8 mouse cellular contexts compared by ENCODE assay signal in the genomic region with DNA sequence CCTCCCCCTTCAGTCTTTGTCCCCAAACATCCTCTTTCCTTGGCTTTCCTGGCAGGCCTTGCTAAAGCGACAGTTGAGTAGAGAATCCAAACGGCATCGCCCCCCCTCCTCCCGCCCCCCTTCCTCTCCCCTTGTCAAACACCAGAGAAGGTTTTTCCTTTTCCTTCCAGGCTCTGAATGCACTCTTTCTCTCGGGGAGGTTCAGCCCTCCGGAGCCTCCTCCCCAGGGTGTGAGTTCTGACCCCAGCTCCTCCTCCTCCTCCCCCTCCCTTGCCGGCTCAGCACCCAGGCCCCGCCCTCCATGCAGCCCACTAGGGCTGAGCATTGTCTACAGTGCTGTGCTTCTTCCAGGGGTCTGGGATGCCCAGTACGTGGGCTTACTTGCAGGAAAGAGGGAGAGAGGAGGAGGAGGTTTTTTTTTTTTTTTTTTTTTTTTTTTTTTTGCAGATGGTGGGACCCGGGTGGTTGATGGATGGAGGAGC. TPM values are rescaled to one million over a fixed set of nuclear protein-coding genes. Genes with fewer than 3 reads are reported as not detected.
DNase-seq lines count a peak whose midpoint lies in the region; ATAC-seq and TF ChIP-seq lines count a peak whose summit lies in the region.

No protein-coding gene starts in this region.

- TF ChIP-seq EP300 in CH12.LX (IDR thresholded peaks at IDR 0.05; ENCODE audit: low read length), result no peak

- H3K27me3 ChIP-seq in CH12.LX (replicated peaks), result peaks cover 87% of the 10 kb centered on the region
- H3K27me3 ChIP-seq in intestine, embryonic 14.5 days (replicated peaks; ENCODE audit: control insufficient read depth, insufficient read depth, low read length), result no peaks in the 10 kb centered on the region
- H3K27me3 ChIP-seq in liver, embryonic 13.5 days, result peaks cover 55% of the 10 kb centered on the region

- no peak for DNase-seq in CH12.LX (ENCODE audit: extremely low read depth)
- DNase-seq in embryo, embryonic 11 days, result peak; percentile 73
- DNase-seq in intestine, embryonic 14.5 days (ENCODE audit: low spot score), result peak; percentile 66
- DNase-seq in liver, embryonic 13.5 days, result no peak
- no peak for DNase-seq in gastrocnemius, postnatal 25 days
- no peak for DNase-seq in right cerebral cortex, adult 18-20 months
- no peak for DNase-seq in MN1 (ENCODE audit: low spot score)
- DNase-seq in left cerebral cortex, postnatal 36 days (ENCODE audit: low spot score in 2 of 2), result no peak

- H3K9ac ChIP-seq in CH12.LX (ENCODE audit: insufficient read depth, low read depth), result no peak overlapping the region
- peak overlapping the region; percentile 0; the same call in 1 of the 2 replicates for H3K9ac ChIP-seq in intestine, embryonic 14.5 days (ENCODE audit: low read length)
- no peak overlapping the region for H3K9ac ChIP-seq in liver, embryonic 13.5 days

- no peaks in the 10 kb centered on the region for H3K36me3 ChIP-seq in CH12.LX (replicated peaks in 1 of 2; ENCODE audit: control insufficient read depth in 1 of 2, insufficient read depth in 1 of 2, low read length in 1 of 2)
- no peaks in the 10 kb centered on the region for H3K36me3 ChIP-seq in intestine, embryonic 14.5 days (ENCODE audit: control insufficient read depth, insufficient read depth, low read length)
- H3K36me3 ChIP-seq in liver, embryonic 13.5 days, result no peaks in the 10 kb centered on the region

- no peaks in the 10 kb centered on the region; a peak in 1 of 4 replicates for H3K4me1 ChIP-seq in CH12.LX (ENCODE audit: control insufficient read depth in 1 of 2, insufficient read depth in 2 of 2)
- peaks cover 29% of the 10 kb centered on the region for H3K4me1 ChIP-seq in intestine, embryonic 14.5 days (replicated peaks; ENCODE audit: control insufficient read depth, insufficient read depth, low read length)
- H3K4me1 ChIP-seq in liver, embryonic 13.5 days (replicated peaks), result peaks cover 12% of the 10 kb centered on the region

- no peaks in the 10 kb centered on the region for H3K79me2 ChIP-seq in CH12.LX (replicated peaks; ENCODE audit: control insufficient read depth, extremely low read depth, insufficient read depth, poor library complexity, severe bottlenecking)

- H3K27ac ChIP-seq in CH12.LX (ENCODE audit: insufficient read depth, low read depth), result no peak overlapping the region
- peak overlapping the region; percentile 39; the same call in 1 of the 2 replicates for H3K27ac ChIP-seq in intestine, embryonic 14.5 days (ENCODE audit: low read depth)
- no peak overlapping the region for H3K27ac ChIP-seq in liver, embryonic 13.5 days

- TF ChIP-seq CTCF in CH12.LX (conservative IDR thresholded peaks at IDR 0.05 in 1 of 2, IDR thresholded peaks at IDR 0.05 in 1 of 2; ENCODE audit: low read depth in 2 of 2, low read length in 2 of 2), result no peak

- TF ChIP-seq POLR2A in CH12.LX (IDR thresholded peaks at IDR 0.05; ENCODE audit: low read depth, low read length), result no peak

- TF ChIP-seq RAD21 in CH12.LX (IDR thresholded peaks at IDR 0.05; ENCODE audit: low read depth, low read length), result no peak

- dilution Hi-C loops in CH12.LX (cut with MboI; ENCODE audit: extremely low pct_ligation_motif_present, extremely low pct_unique_long_range_greater_than_20kb, low sequenced_read_pairs), result no loop called here

- H3K4me2 ChIP-seq in CH12.LX (ENCODE audit: insufficient read depth, low read depth, poor library complexity, severe bottlenecking), result no peak overlapping the region
- H3K4me2 ChIP-seq in intestine, embryonic 14.5 days (ENCODE audit: low read length), result peak overlapping the region; percentile 42
- H3K4me2 ChIP-seq in liver, embryonic 13.5 days, result no peak overlapping the region

- in situ Hi-C loops in CH12.LX (cut with MboI; ENCODE audit: low pct_ligation_motif_present, low pct_unique_long_range_greater_than_20kb, low sequenced_read_pairs), result no loop called here

- peak; percentile 61; the same call in 1 of the 2 replicates for ATAC-seq in intestine, embryonic 14.5 days (replicated peaks; ENCODE audit: low FRiP score, low TSS enrichment, low read depth)
- peak; percentile 34 for ATAC-seq in liver, embryonic 13.5 days (ENCODE audit: low read depth)

- intact Hi-C loops in left cerebral cortex, postnatal 36 days (cut with DNase I), result no loop called here

- H3K4me3 ChIP-seq in CH12.LX (replicated peaks in 1 of 3; ENCODE audit: low read depth in 2 of 3, low read length in 2 of 3, poor library complexity in 1 of 3), result no peak overlapping the region
- H3K4me3 ChIP-seq in intestine, embryonic 14.5 days (ENCODE audit: low read depth, low read length), result 0 out of 2 replicates have a peak overlapping the region, but pooled peaks have one; percentile 15
- H3K4me3 ChIP-seq in liver, embryonic 13.5 days (replicated peaks), result no peak overlapping the region

- no peaks in the 10 kb centered on the region for H3K9me3 ChIP-seq in CH12.LX (replicated peaks; ENCODE audit: low read length)
- H3K9me3 ChIP-seq in intestine, embryonic 14.5 days (ENCODE audit: control insufficient read depth, low read length), result no peaks in the 10 kb centered on the region
- H3K9me3 ChIP-seq in liver, embryonic 13.5 days (replicated peaks), result no peaks in the 10 kb centered on the region

- 5% methylated on average over 10 of the region's 10 CpGs for whole genome bisulfite sequencing in intestine, embryonic 14.5 days
- WGBS in liver, embryonic 13.5 days (ENCODE audit: insufficient replicate concordance), result 10% methylated on average over 10 of the region's 10 CpGs

TF ChIP-seq in CH12.LX, 34 proteins besides CTCF, POLR2A, EP300 and RAD21:
- no peak for TF ChIP-seq MAX (IDR thresholded peaks at IDR 0.05; ENCODE audit: low read length)
- no peak for TF ChIP-seq JUND (conservative IDR thresholded peaks at IDR 0.05; ENCODE audit: low read depth, low read length)
- peak; percentile 27; the same call in 1 of the 2 replicates for TF ChIP-seq ZNF384 (IDR thresholded peaks at IDR 0.05; ENCODE audit: low read depth, low read length)

RNA-seq across cellular contexts. Expression of a gene that starts 2.9 kb away (rescaled TPM):
- 0.08 and 0.17 TPM in 2 replicates for total RNA-seq in CH12.LX (2012; rRNA removed)
- not detected in 2 replicates for total RNA-seq in CH12.LX (2014; rRNA removed)
- 0.06 TPM in 1 of 2 replicates, not detected in the other for polyA plus RNA-seq in CH12.LX (2012; ENCODE audit: insufficient read length, low read depth)
- 33.5 and 35.3 TPM in 2 replicates for polyA plus RNA-seq in intestine, embryonic 14.5 days (2014; fragmentation: Nextera tagmentation; extraction: Ambion mirVana)
- 2.2 and 2.6 TPM in 2 replicates for polyA plus RNA-seq in liver, embryonic 13.5 days (2015; fragmentation: Nextera tagmentation; extraction: Ambion mirVana)
- total RNA-seq in gastrocnemius, postnatal 25 days (2021), result 1 to 10 TPM; 2.0 to 2.3 TPM
- 1 to 10 TPM; 1.7 to 2.4 TPM for total RNA-seq in left cerebral cortex, postnatal 36 days (2021)

RNA-seq across cellular contexts. Expression of a gene that starts 9.1 kb away (rescaled TPM):
- total RNA-seq in CH12.LX (2012; rRNA removed), result 6.9 and 7.1 TPM in 2 replicates
- total RNA-seq in CH12.LX (2014; rRNA removed), result 2.4 and 3.3 TPM in 2 replicates
- 6.5 and 7.1 TPM in 2 replicates for polyA plus RNA-seq in CH12.LX (2012; ENCODE audit: insufficient read length, low read depth)
- 13.4 and 14.1 TPM in 2 replicates for polyA plus RNA-seq in intestine, embryonic 14.5 days (2014; fragmentation: Nextera tagmentation; extraction: Ambion mirVana)
- 3.1 and 3.8 TPM in 2 replicates for polyA plus RNA-seq in liver, embryonic 13.5 days (2015; fragmentation: Nextera tagmentation; extraction: Ambion mirVana)
- 1 to 10 TPM; 1.9 to 2.1 TPM for total RNA-seq in gastrocnemius, postnatal 25 days (2021)
- total RNA-seq in left cerebral cortex, postnatal 36 days (2021), result 10 to 100 TPM in 1 of 2 experiments, 1 to 10 TPM in 1; 9.9 to 10.9 TPM

RNA-seq across cellular contexts. Expression of a gene that starts 23.1 kb away (rescaled TPM):
- total RNA-seq in CH12.LX (2012; rRNA removed) (not detected in 2 replicates), CH12.LX (2014; rRNA removed) (not detected in 2 replicates)
- polyA plus RNA-seq in CH12.LX (2012; ENCODE audit: insufficient read length, low read depth), result not detected in 2 replicates
- not detected in 2 replicates for polyA plus RNA-seq in intestine, embryonic 14.5 days (2014; fragmentation: Nextera tagmentation; extraction: Ambion mirVana)
- not detected in 2 replicates for polyA plus RNA-seq in liver, embryonic 13.5 days (2015; fragmentation: Nextera tagmentation; extraction: Ambion mirVana)
- total RNA-seq in gastrocnemius, postnatal 25 days (2021), result 1 to 10 TPM in 1 of 2 experiments, under 1 TPM in 1; 0.87 to 2.9 TPM
- total RNA-seq in left cerebral cortex, postnatal 36 days (2021), result under 1 TPM; 0.34 to 0.47 TPM

RNA-seq across cellular contexts. Expression of a gene that starts 25.8 kb away (rescaled TPM):
- 0.50 TPM in 1 of 2 replicates, not detected in the other for total RNA-seq in CH12.LX (2012; rRNA removed)
- not detected in 2 replicates for total RNA-seq in CH12.LX (2014; rRNA removed)
- not detected in 2 replicates for polyA plus RNA-seq in CH12.LX (2012; ENCODE audit: insufficient read length, low read depth)
- not detected in 2 replicates for polyA plus RNA-seq in intestine, embryonic 14.5 days (2014; fragmentation: Nextera tagmentation; extraction: Ambion mirVana)
- 0.15 and 0.59 TPM in 2 replicates for polyA plus RNA-seq in liver, embryonic 13.5 days (2015; fragmentation: Nextera tagmentation; extraction: Ambion mirVana)
- 1,000 to 10,000 TPM; 2,256 to 3,626 TPM for total RNA-seq in gastrocnemius, postnatal 25 days (2021)
- total RNA-seq in left cerebral cortex, postnatal 36 days (2021), result 10 to 100 TPM; 11.8 to 14.4 TPM

RNA-seq across cellular contexts. Expression of a gene that starts 29.4 kb away (rescaled TPM):
- total RNA-seq in CH12.LX (2012; rRNA removed), result 129 and 136 TPM in 2 replicates
- total RNA-seq in CH12.LX (2014; rRNA removed), result 80.3 and 84.7 TPM in 2 replicates
- polyA plus RNA-seq in CH12.LX (2012; ENCODE audit: insufficient read length, low read depth), result 94.6 and 109 TPM in 2 replicates
- 109 and 123 TPM in 2 replicates for polyA plus RNA-seq in intestine, embryonic 14.5 days (2014; fragmentation: Nextera tagmentation; extraction: Ambion mirVana)
- 66.8 and 72.0 TPM in 2 replicates for polyA plus RNA-seq in liver, embryonic 13.5 days (2015; fragmentation: Nextera tagmentation; extraction: Ambion mirVana)
- 10 to 100 TPM; 31.7 to 35.5 TPM for total RNA-seq in gastrocnemius, postnatal 25 days (2021)
- 100 to 1,000 TPM; 100 to 126 TPM for total RNA-seq in left cerebral cortex, postnatal 36 days (2021)

Comparison
In these comparisons a context has a peak if more than half of its experiments do, and no peak if none do; other contexts are left out.
1. DNase-seq: peak in embryo, embryonic 11 days (single experiment) and intestine, embryonic 14.5 days (single experiment); none in CH12.LX (single experiment), liver, embryonic 13.5 days (single experiment), gastrocnemius, postnatal 25 days (single experiment), right cerebral cortex, adult 18-20 months (single experiment), MN1 (single experiment) and left cerebral cortex, postnatal 36 days (0 of 2).